Mouse (Mus musculus): ENCODE measurements around the gene Krt222. TPM values are rescaled to one million over a fixed set of nuclear protein-coding genes. Genes with fewer than 3 reads are reported as not detected.

The Krt222 gene
- 0.39 and 0.55 TPM in 2 replicates for polyA plus RNA-seq (2015; fragmentation: Nextera tagmentation; extraction: Ambion mirVana)

DNA sequence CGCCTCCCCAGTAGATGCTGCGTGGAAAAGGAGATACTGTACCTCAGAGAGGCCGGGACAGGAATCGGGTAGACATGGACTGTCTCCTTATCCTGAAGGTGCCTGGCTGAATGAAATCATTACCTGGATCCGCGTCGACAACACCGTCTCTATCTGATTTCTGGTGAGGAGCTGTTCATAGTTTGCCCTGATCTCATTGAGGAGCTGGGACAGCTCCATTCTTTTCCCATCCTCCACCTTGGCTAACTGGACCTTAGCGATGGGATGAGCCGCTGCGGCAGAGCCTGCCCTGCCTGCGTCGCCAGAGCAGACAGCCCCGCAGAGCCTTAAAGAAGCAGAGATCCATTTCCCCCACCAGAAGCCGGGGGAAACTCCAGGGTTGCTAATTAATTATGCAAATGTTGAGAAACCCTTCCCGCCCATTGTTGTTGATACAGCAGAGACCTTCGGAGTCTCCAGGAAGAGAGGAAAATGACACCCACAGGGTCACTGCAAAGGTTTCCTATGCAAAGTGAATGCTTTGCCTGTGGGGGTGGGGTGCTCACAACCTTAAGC is at the start of gene Krt222:
Gene Krt222, minus strand, starts transcription at position 266 of the 555 bp plus-strand sequence.
- DNase-seq = no peak
- no peak within 1 kb of the TSS for H3K27ac ChIP-seq (ENCODE audit: low read depth)
- no peaks in the 10 kb centered on the region for H3K27me3 ChIP-seq (ENCODE audit: insufficient read depth, low read length)
- peak; percentile 31; the same call in 1 of the 2 replicates for ATAC-seq
- 12% methylated on average over 17 of the region's 17 CpGs for WGBS (ENCODE audit: insufficient replicate concordance)
- H3K9ac ChIP-seq (replicated peaks) = peak within 1 kb of the TSS; percentile 37
- H3K4me1 ChIP-seq (ENCODE audit: insufficient read depth) = peaks cover 7% of the 10 kb centered on the region
- TF ChIP-seq EP300 (IDR thresholded peaks at IDR 0.05; ENCODE audit: low read depth) = no peak
- TF ChIP-seq CTCF (IDR thresholded peaks at IDR 0.05; ENCODE audit: low read depth) = no peak
- H3K4me2 ChIP-seq (ENCODE audit: low read depth, low read length) = peak within 1 kb of the TSS; percentile 66
- no peaks in the 10 kb centered on the region for H3K9me3 ChIP-seq (ENCODE audit: low read length)
- H3K4me3 ChIP-seq (ENCODE audit: low read depth, low read length) = peak within 1 kb of the TSS; percentile 30
- no peaks in the 10 kb centered on the region for H3K36me3 ChIP-seq (replicated peaks; ENCODE audit: insufficient read depth, low read length)

GRCm38 (mm10) chr11:99292846-99293245 is 49.0 kb upstream of the Krt222 start:
- Histone ChIP-seq H3K27me3 (ENCODE audit: insufficient read depth, low read length) (no peaks in the 10 kb centered on the region), H3K4me2 (ENCODE audit: low read depth, low read length) (no peak overlapping the region), H3K27ac (ENCODE audit: low read depth) (no peak overlapping the region), H3K4me3 (ENCODE audit: low read depth, low read length) (no peak overlapping the region), H3K36me3 (replicated peaks; ENCODE audit: insufficient read depth, low read length) (no peaks in the 10 kb centered on the region), H3K4me1 (ENCODE audit: insufficient read depth) (no peaks in the 10 kb centered on the region), H3K9ac (replicated peaks) (no peak overlapping the region), H3K9me3 (ENCODE audit: low read length) (0 out of 2 replicates have a peak, but pooled peaks cover 3% of the 10 kb centered on the region)
- ATAC-seq (no peak), DNase-seq (peak; percentile 45)
- TF ChIP-seq EP300 (IDR thresholded peaks at IDR 0.05; ENCODE audit: low read depth) = no peak
- peak; percentile 76 for TF ChIP-seq CTCF (IDR thresholded peaks at IDR 0.05; ENCODE audit: low read depth)
- WGBS (ENCODE audit: insufficient replicate concordance) = 56% methylated on average over 5 of the region's 5 CpGs

DNA sequence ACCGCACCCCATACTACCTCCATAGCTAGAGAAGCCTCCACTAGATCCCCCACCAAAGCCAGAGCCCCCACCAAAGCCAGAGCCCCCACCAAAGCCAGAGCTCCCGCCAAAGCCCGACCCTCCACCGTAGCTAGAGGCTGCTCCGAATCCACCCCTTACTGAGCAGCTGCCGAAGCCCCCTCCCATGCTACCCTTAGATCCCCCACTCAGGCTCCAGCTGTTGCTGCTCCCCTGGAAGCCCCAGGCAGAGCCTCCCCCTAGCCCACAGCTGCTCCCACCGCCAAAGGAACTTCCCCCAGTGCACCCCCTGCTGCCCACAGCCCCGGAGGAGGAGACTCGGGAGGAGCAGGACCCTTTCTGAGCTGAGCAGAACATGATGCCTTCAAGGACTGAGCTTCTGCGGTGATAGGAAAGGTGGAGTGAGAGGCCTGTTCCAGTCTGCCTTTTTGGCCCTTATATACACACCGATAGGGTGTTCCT is 41.0 kb upstream of the Krt222 start, which contains the start of gene Krt24:
Gene Krt24, minus strand, starts transcription at position 430 of the 480 bp plus-strand sequence.
- Histone ChIP-seq H3K4me3 (ENCODE audit: low read depth, low read length) (no peak within 1 kb of the TSS), H3K4me1 (ENCODE audit: insufficient read depth) (no peaks in the 10 kb centered on the region), H3K27me3 (ENCODE audit: insufficient read depth, low read length) (no peaks in the 10 kb centered on the region), H3K4me2 (ENCODE audit: low read depth, low read length) (no peak within 1 kb of the TSS), H3K36me3 (replicated peaks; ENCODE audit: insufficient read depth, low read length) (no peaks in the 10 kb centered on the region), H3K9ac (replicated peaks) (no peak within 1 kb of the TSS), H3K9me3 (ENCODE audit: low read length) (no peaks in the 10 kb centered on the region), H3K27ac (ENCODE audit: low read depth) (no peak within 1 kb of the TSS)
- ATAC-seq (no peak), DNase-seq (no peak)
- 50% methylated on average over 11 of the region's 11 CpGs for WGBS (ENCODE audit: insufficient replicate concordance)
- TF ChIP-seq CTCF (IDR thresholded peaks at IDR 0.05; ENCODE audit: low read depth) = no peak
- no peak for TF ChIP-seq EP300 (IDR thresholded peaks at IDR 0.05; ENCODE audit: low read depth)

DNA sequence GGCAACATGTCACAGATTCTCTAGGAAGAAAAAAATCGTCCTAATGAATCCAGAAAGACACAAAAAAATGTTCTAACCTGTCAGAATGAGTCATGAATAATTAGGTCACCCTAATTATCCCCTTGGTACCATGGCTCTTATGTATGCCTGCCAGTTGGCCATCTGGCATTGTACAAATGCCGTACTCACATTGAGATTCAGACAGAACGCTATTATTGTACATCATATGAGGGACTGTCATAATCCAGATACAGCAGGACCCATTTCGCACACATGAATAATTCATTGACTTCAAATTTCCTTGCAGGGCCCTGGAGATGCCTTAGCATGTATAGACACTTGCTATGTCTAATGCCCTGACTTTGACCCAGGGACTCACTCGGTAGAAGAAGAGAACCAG is 40.1 kb upstream of the Krt222 start:
- no peak overlapping the region for H3K4me2 ChIP-seq (ENCODE audit: low read depth, low read length)
- H3K4me1 ChIP-seq (ENCODE audit: insufficient read depth) = no peaks in the 10 kb centered on the region
- no peak for TF ChIP-seq CTCF (IDR thresholded peaks at IDR 0.05; ENCODE audit: low read depth)
- no peak for TF ChIP-seq EP300 (IDR thresholded peaks at IDR 0.05; ENCODE audit: low read depth)
- no peaks in the 10 kb centered on the region for H3K9me3 ChIP-seq (ENCODE audit: low read length)
- H3K27me3 ChIP-seq (ENCODE audit: insufficient read depth, low read length) = no peaks in the 10 kb centered on the region
- H3K9ac ChIP-seq (replicated peaks) = no peak overlapping the region
- H3K27ac ChIP-seq (ENCODE audit: low read depth) = no peak overlapping the region
- 75% methylated on average over 5 of the region's 5 CpGs for WGBS (ENCODE audit: insufficient replicate concordance)
- H3K36me3 ChIP-seq (replicated peaks; ENCODE audit: insufficient read depth, low read length) = no peaks in the 10 kb centered on the region
- no peak for DNase-seq
- ATAC-seq = no peak
- no peak overlapping the region for H3K4me3 ChIP-seq (ENCODE audit: low read depth, low read length)

- Histone ChIP-seq H3K4me1 (ENCODE audit: insufficient read depth) (no peaks in the 10 kb centered on the region), H3K27ac (ENCODE audit: low read depth) (no peak overlapping the region), H3K36me3 (replicated peaks; ENCODE audit: insufficient read depth, low read length) (no peaks in the 10 kb centered on the region), H3K27me3 (ENCODE audit: insufficient read depth, low read length) (no peaks in the 10 kb centered on the region), H3K4me2 (ENCODE audit: low read depth, low read length) (no peak overlapping the region), H3K9ac (replicated peaks) (no peak overlapping the region), H3K9me3 (ENCODE audit: low read length) (no peaks in the 10 kb centered on the region), H3K4me3 (ENCODE audit: low read depth, low read length) (no peak overlapping the region)
- WGBS (ENCODE audit: insufficient replicate concordance) = 38% methylated on average over 4 of the region's 4 CpGs
- TF ChIP-seq CTCF (IDR thresholded peaks at IDR 0.05; ENCODE audit: low read depth) (no peak), EP300 (IDR thresholded peaks at IDR 0.05; ENCODE audit: low read depth) (no peak)
- DNase-seq (no peak), ATAC-seq (no peak)
These were observed 39.4 kb upstream of the Krt222 start for GRCm38 (mm10) chr11:99283334-99283733.

GRCm38 (mm10) chr11:99281116-99281515 is 37.2 kb upstream of the Krt222 start:
- Histone ChIP-seq H3K9me3 (ENCODE audit: low read length) (no peaks in the 10 kb centered on the region), H3K27me3 (ENCODE audit: insufficient read depth, low read length) (no peaks in the 10 kb centered on the region), H3K36me3 (replicated peaks; ENCODE audit: insufficient read depth, low read length) (no peaks in the 10 kb centered on the region), H3K9ac (replicated peaks) (no peak overlapping the region), H3K4me2 (ENCODE audit: low read depth, low read length) (no peak overlapping the region), H3K4me3 (ENCODE audit: low read depth, low read length) (no peak overlapping the region), H3K4me1 (ENCODE audit: insufficient read depth) (no peaks in the 10 kb centered on the region), H3K27ac (ENCODE audit: low read depth) (no peak overlapping the region)
- TF ChIP-seq EP300 (IDR thresholded peaks at IDR 0.05; ENCODE audit: low read depth) (no peak), CTCF (IDR thresholded peaks at IDR 0.05; ENCODE audit: low read depth) (no peak)
- WGBS (ENCODE audit: insufficient replicate concordance) = 76% methylated on average over 9 of the region's 9 CpGs
- DNase-seq (no peak), ATAC-seq (no peak)
